Mouse (Mus musculus) gastrocnemius, adult 8-10 months (tissue): ENCODE data around the gene Arl2bp. TPM values are rescaled to one million over a fixed set of nuclear protein-coding genes. Genes with fewer than 3 reads are reported as not detected.

ENCODE experiments used
- DNase-seq, 2 experiments: peaks; one replicate each; pipeline ENCODE4 v3.0.0; 2022; ENCODE audit warnings: low spot score in 2 of 2
- total RNA-seq, 4 experiments: library from RNA; stranded (reverse); gene quantifications; 2 replicates each; pipeline ENCODE4 v1.2.4; 2022

The Arl2bp gene
- 10 to 100 TPM; 43.4 to 55.1 (median 45.7) TPM for total RNA-seq

DNA sequence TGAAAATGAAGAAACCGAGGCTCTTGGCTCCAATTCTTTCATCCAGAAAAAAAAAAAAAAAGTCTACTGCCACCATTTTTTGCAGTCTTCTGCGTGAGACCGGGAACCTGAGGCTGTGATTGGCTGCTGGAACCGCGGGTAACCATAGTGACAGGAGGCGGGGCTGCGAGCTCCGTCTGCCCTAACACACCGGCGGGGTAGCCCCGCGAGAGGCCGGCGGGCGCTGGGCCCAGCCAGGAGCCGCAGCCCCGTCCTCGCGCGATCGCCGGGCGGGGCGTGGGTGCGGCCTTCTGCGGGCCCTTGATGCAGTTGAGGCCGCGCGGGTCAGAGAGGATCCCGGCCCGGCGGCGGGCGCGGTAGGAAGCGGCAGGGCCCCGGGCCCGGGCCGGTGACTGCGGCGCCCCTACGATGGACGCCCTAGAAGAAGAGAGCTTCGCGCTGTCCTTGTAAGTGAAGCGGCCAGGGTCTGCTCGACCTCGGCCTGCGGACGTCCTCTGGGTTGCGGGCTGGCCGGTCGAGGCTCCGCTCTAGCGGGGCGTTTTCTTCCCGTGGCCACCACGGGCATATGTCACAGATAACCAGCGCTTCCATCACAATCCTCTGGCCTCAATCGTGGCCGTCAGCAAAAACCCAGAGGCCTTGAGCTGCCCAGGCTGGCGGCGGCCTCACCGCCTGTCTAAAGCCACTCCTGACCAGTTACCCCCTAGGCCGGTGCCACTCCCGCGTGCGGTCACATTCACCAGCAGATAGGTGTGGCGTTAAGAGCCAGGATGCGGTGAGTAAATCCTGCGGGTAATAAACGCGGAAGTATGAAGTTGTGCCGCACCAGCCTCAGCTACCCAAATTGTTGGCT lies at the start of gene Arl2bp:
TSS of gene Arl2bp (plus strand) at position 145 of the 853 bp plus-strand sequence.
- DNase-seq = peak; percentile 92 to 94

GRCm38 (mm10) chr8:94624885-94625284 lies 41.5 kb upstream of the Arl2bp start:
- no peak for DNase-seq

- no peak for DNase-seq
These were observed 32.7 kb upstream of the Arl2bp start for GRCm38 (mm10) chr8:94633564-94634194.

DNA sequence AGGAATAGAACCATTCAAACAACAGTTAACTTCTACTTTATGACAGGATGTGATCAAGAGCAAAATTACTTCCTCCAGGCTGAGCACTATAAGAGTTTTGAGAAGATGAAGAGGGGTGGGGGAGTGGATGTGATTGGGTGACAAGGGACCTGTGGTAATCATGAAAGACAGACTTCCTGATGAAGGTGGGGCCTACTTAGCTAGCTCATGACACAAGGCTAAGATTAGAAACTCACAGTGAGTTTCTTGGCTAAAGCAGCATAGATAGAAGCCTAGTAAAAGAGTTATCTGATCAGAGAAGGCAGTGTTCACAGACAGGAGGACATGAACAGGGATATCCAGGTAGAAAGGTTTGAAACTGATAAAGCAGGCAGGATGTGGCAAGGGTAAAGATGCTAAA lies 32.2 kb upstream of the Arl2bp start:
- DNase-seq = no peak

DNA sequence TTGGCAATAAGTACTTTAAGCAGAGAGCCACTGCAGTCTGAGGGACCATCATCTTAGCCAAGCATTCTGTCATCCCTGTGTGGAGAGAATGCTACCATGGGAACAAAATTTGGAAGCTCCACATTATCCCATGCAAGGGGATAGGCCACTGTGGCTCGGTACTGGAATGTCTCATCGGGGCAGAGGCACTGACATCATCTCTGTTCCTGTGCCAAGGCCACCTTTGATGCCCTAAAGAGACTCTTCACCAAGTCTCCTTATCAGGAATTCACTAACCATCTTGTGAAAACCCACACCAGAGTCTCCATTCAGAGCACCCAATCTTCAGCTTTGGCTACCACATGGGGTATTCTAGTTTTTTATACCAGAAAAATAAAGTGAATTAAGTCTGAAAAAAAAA lies 25.2 kb upstream of the Arl2bp start:
- no peak for DNase-seq

GRCm38 (mm10) chr8:94641938-94642337 lies 24.5 kb upstream of the Arl2bp start:
- no peak for DNase-seq

GRCm38 (mm10) chr8:94645202-94645601 lies 21.2 kb upstream of the Arl2bp start:
- DNase-seq = no peak

GRCm38 (mm10) chr8:94646165-94646564 lies 20.2 kb upstream of the Arl2bp start:
- no peak for DNase-seq

DNA sequence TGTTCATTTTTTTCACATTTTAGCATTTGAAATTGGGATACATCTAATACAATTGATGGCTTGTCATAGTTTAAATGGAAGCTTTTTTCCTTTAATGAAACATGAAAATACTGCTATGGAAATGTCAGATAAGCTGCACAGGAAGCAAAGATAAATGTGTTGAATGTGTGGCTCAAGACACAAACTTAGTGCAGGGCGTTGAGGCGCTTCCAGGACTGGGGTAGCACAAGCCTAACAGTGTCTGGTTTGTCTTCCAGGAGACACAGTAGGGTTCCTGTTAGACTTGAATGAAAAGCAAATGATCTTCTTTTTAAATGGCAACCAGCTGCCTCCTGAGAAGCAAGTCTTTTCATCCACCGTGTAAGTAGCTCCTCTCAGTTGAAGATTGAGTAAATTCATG lies 16.9 kb upstream of the Arl2bp start:
- no peak for DNase-seq

- no peak for DNase-seq
These were observed 13.4 kb upstream of the Arl2bp start for GRCm38 (mm10) chr8:94652951-94653350.

- DNase-seq = no peak
These were observed 11.4 kb upstream of the Arl2bp start for GRCm38 (mm10) chr8:94654994-94655393.

- DNase-seq = no peak
These were observed 8.4 kb upstream of the Arl2bp start for GRCm38 (mm10) chr8:94658031-94658430.

DNA sequence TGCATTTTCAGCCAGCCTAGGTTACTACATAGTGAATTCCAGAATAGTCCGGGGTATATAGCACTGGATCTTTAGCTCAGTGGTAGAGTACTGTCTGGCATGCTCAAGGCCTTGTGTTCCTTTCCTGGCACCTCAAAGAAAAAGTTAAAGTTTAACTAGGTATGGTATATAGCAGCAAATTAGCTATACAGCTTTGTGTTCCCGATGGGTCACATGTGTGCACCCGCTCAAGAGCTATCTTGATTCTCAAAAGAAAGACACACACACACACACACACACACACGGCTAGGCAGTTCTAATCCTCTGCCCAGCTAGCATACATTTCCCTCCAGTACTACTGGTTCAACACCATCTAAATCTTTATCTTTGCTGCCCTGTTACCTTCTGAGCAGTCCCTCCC lies 6.0 kb upstream of the Arl2bp start:
- DNase-seq = no peak

GRCm38 (mm10) chr8:94664722-94665121 lies 1.7 kb upstream of the Arl2bp start:
- DNase-seq = no peak

- DNase-seq = no peak
These were observed 8.0 kb downstream of the Arl2bp start for GRCm38 (mm10) chr8:94674384-94674783.

- no peak for DNase-seq
These were observed 9.5 kb downstream of the Arl2bp start for GRCm38 (mm10) chr8:94675923-94676322.

DNA sequence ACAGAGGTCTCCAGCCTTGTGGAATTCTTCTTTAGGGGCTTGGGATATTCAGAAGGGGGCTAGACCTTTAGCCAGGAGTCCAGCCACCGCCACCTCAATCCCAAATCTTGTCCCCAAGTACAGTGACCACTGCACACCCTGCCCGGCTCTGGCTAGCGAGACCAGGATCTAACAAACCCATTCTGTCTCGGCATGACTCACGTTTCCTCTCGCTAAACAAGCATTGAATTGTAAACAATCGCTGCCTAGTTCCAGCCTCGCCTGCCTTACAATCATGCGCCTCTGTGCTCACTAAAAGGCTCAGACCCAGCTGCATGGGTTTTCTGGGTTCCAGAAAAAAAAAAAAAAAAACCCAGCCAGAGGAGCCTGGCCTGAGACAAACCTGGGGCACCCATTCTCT lies 12.2 kb downstream of the Arl2bp start:
- no peak for DNase-seq

GRCm38 (mm10) chr8:94680414-94680813 lies 14.0 kb downstream of the Arl2bp start:
- no peak for DNase-seq

- no peak for DNase-seq
These were observed 16.5 kb downstream of the Arl2bp start for GRCm38 (mm10) chr8:94682732-94683524.

- DNase-seq = no peak
These were observed 17.9 kb downstream of the Arl2bp start for GRCm38 (mm10) chr8:94684287-94684686.

- peak in 1 of 2 experiments; percentile 26 for DNase-seq
These were observed 19.6 kb downstream of the Arl2bp start for GRCm38 (mm10) chr8:94685953-94686352.

GRCm38 (mm10) chr8:94694701-94695100 lies 28.3 kb downstream of the Arl2bp start:
- DNase-seq = no peak
